Mouse (Mus musculus) MEL (cell line): Measurements from ENCODE around the gene Olfr550. TPM values are rescaled to one million over a fixed set of nuclear protein-coding genes. Genes with fewer than 3 reads are reported as not detected.
A peak's percentile ranks its signal among the peaks of the same experiment; 100 is the strongest.

Source experiments
- DNase-seq: peaks from one replicate; pipeline ENCODE4 v3.0.0; 2011; ENCODE audit warnings: low read depth, low spot score
- H3K27ac ChIP-seq: 2 replicates; pipeline ENCODE4 v1.5.1; 2012; ENCODE audit warnings: low read depth, mild to moderate bottlenecking, control low read depth, low read length, moderate library complexity; ENCODE audit not compliant: control insufficient read depth
- H3K27me3 ChIP-seq, 2 experiments: fragments of 150-350 bp in 1 of 2; sonication (generic) in 1 of 2; 2 replicates each; pipeline ENCODE4 v1.6.1; 2012; ENCODE audit warnings: low read length in 2 of 2, mild to moderate bottlenecking in 2 of 2, improper control_type of control experiment in 1 of 2, moderate library complexity in 1 of 2; ENCODE audit not compliant: insufficient read depth in 2 of 2, control insufficient read depth in 1 of 2
- H3K36me3 ChIP-seq, 2 experiments: 2 replicates each; pipeline ENCODE4 v1.6.1; 2012 to 2014; ENCODE audit warnings: low read length in 2 of 2, improper control_type of control experiment in 1 of 2, inconsistent platforms in 1 of 2, mild to moderate bottlenecking in 1 of 2; ENCODE audit not compliant: insufficient read depth in 2 of 2, control insufficient read depth in 1 of 2
- H3K4me1 ChIP-seq, 2 experiments: fragments of 150-350 bp in 1 of 2; sonication (generic) in 1 of 2; 2 replicates each; pipeline ENCODE4 v1.6.1; 2012; ENCODE audit warnings: low read length in 2 of 2, improper control_type of control experiment in 1 of 2, mild to moderate bottlenecking in 1 of 2; ENCODE audit not compliant: insufficient read depth in 2 of 2, control insufficient read depth in 1 of 2
- H3K4me3 ChIP-seq, 2 experiments: fragments of 150-350 bp in 1 of 2; sonication (generic) in 1 of 2; 2 replicates each; pipeline ENCODE4 v1.5.1; 2012; ENCODE audit warnings: low read depth in 2 of 2, low read length in 2 of 2, mild to moderate bottlenecking in 2 of 2, moderate library complexity in 2 of 2, control low read depth in 1 of 2, improper control_type of control experiment in 1 of 2; ENCODE audit not compliant: control insufficient read depth in 1 of 2, insufficient read depth in 1 of 2
- H3K79me2 ChIP-seq: 2 replicates; pipeline ENCODE4 v1.6.1; 2012; ENCODE audit warnings: mild to moderate bottlenecking, low read length, moderate library complexity; ENCODE audit not compliant: control insufficient read depth, poor library complexity, insufficient read depth
- H3K9ac ChIP-seq: 2 replicates; pipeline ENCODE4 v1.6.1; 2012; ENCODE audit warnings: low read depth, mild to moderate bottlenecking, control low read depth, low read length, moderate library complexity; ENCODE audit not compliant: control insufficient read depth, poor library complexity, severe bottlenecking
- H3K9me3 ChIP-seq: fragments of 150-350 bp; sonication (generic); replicated peaks from 2 replicates; pipeline ENCODE4 v1.6.1; 2012; ENCODE audit warnings: mild to moderate bottlenecking, low read length, improper control_type of control experiment, moderate library complexity; ENCODE audit not compliant: insufficient read depth
- BHLHE40 ChIP-seq: IDR thresholded peaks from 2 replicates; pipeline ENCODE4 v1.6.1; 2012; ENCODE audit warnings: low read depth, mild to moderate bottlenecking, inconsistent platforms, low read length, improper control_type of control experiment, borderline replicate concordance
- CHD1 ChIP-seq: IDR thresholded peaks from 2 replicates; pipeline ENCODE4 v1.6.1; 2012; ENCODE audit warnings: low read depth, mild to moderate bottlenecking, inconsistent platforms, low read length, improper control_type of control experiment
- CHD2 ChIP-seq: IDR thresholded peaks from 2 replicates; pipeline ENCODE4 v1.6.1; 2011; ENCODE audit warnings: low read length, improper control_type of control experiment
- CTCF ChIP-seq, 3 experiments: IDR thresholded peaks in 2 of 3; conservative IDR thresholded peaks in 1 of 3; 2 replicates each; pipeline ENCODE4 v1.5.1; 2011 to 2012; ENCODE audit warnings: low read length in 3 of 3, low read depth in 2 of 3, mild to moderate bottlenecking in 2 of 3, improper control_type of control experiment in 1 of 3, inconsistent platforms in 1 of 3, mixed read lengths in 1 of 3, moderate library complexity in 1 of 3; ENCODE audit not compliant: control insufficient read depth in 1 of 3, insufficient read depth in 1 of 3, poor library complexity in 1 of 3, severe bottlenecking in 1 of 3
- E2F4 ChIP-seq: IDR thresholded peaks from 2 replicates; pipeline ENCODE4 v1.6.1; 2011; ENCODE audit warnings: low read depth, low read length, improper control_type of control experiment, borderline replicate concordance
- ELF1 ChIP-seq: IDR thresholded peaks from 2 replicates; pipeline ENCODE4 v1.6.1; 2014; ENCODE audit warnings: low read depth, mild to moderate bottlenecking, inconsistent platforms, low read length, improper control_type of control experiment, moderate library complexity
- ETS1 ChIP-seq: IDR thresholded peaks from 2 replicates; pipeline ENCODE4 v1.6.1; 2012; ENCODE audit warnings: low read depth, mild to moderate bottlenecking, inconsistent platforms, low read length, improper control_type of control experiment, moderate library complexity
- GABPA ChIP-seq: IDR thresholded peaks from 2 replicates; pipeline ENCODE4 v1.6.1; 2012; ENCODE audit warnings: low read depth, mild to moderate bottlenecking, inconsistent platforms, low read length, improper control_type of control experiment, moderate library complexity
- GATA1 ChIP-seq: IDR thresholded peaks from 2 replicates; pipeline ENCODE4 v1.6.1; 2011; ENCODE audit warnings: low read depth, low read length, improper control_type of control experiment
- MAFK ChIP-seq: IDR thresholded peaks from 2 replicates; pipeline ENCODE4 v1.6.1; 2011; ENCODE audit warnings: low read depth, mild to moderate bottlenecking, low read length, improper control_type of control experiment, borderline replicate concordance
- MAX ChIP-seq: IDR thresholded peaks from 2 replicates; pipeline ENCODE4 v1.6.1; 2011; ENCODE audit warnings: low read length, improper control_type of control experiment
- MAZ ChIP-seq: IDR thresholded peaks from 2 replicates; pipeline ENCODE4 v1.6.1; 2012; ENCODE audit warnings: low read depth, mild to moderate bottlenecking, inconsistent platforms, low read length, improper control_type of control experiment
- MEF2A ChIP-seq: IDR thresholded peaks from 2 replicates; pipeline ENCODE4 v1.6.1; 2014; ENCODE audit warnings: low read depth, mild to moderate bottlenecking, inconsistent platforms, low read length, improper control_type of control experiment; ENCODE audit not compliant: poor library complexity, insufficient replicate concordance, severe bottlenecking; ENCODE audit errors: extremely low read depth
- MXI1 ChIP-seq: IDR thresholded peaks from 2 replicates; pipeline ENCODE4 v1.6.1; 2011; ENCODE audit warnings: mild to moderate bottlenecking, low read depth, low read length, improper control_type of control experiment
- MYB ChIP-seq: IDR thresholded peaks from 2 replicates; pipeline ENCODE4 v1.6.1; 2011; ENCODE audit warnings: mild to moderate bottlenecking, low read depth, low read length, improper control_type of control experiment
- NELFE ChIP-seq: IDR thresholded peaks from 2 replicates; pipeline ENCODE4 v1.6.1; 2011; ENCODE audit warnings: low read depth, low read length, improper control_type of control experiment
- NRF1 ChIP-seq: IDR thresholded peaks from 2 replicates; pipeline ENCODE4 v1.6.1; 2014; ENCODE audit warnings: low read depth, mild to moderate bottlenecking, inconsistent platforms, low read length, improper control_type of control experiment, moderate library complexity; ENCODE audit not compliant: poor library complexity, insufficient read depth, severe bottlenecking
- POLR2AphosphoS2 ChIP-seq: IDR thresholded peaks from 2 replicates; pipeline ENCODE4 v1.6.1; 2011; ENCODE audit warnings: low read length, improper control_type of control experiment
- POLR2AphosphoS5 ChIP-seq: IDR thresholded peaks from 2 replicates; pipeline ENCODE4 v1.6.1; 2012; ENCODE audit warnings: low read depth, borderline replicate concordance, mild to moderate bottlenecking, inconsistent platforms, low read length, moderate library complexity, mixed read lengths
- SMC3 ChIP-seq: IDR thresholded peaks from 2 replicates; pipeline ENCODE4 v1.6.1; 2011; ENCODE audit warnings: low read depth, low read length, improper control_type of control experiment
- TBP ChIP-seq: IDR thresholded peaks from 2 replicates; pipeline ENCODE4 v1.8.0; 2011; ENCODE audit warnings: low read depth, low read length, improper control_type of control experiment
- USF1 ChIP-seq: IDR thresholded peaks from 2 replicates; pipeline ENCODE4 v1.6.1; 2014; ENCODE audit warnings: low read depth, mild to moderate bottlenecking, inconsistent platforms, low read length, improper control_type of control experiment, moderate library complexity
- USF2 ChIP-seq, 2 experiments: IDR thresholded peaks; 2 replicates each; pipeline ENCODE4 v1.6.1; 2011 to 2012; ENCODE audit warnings: improper control_type of control experiment in 2 of 2, low read length in 2 of 2, borderline replicate concordance in 1 of 2, inconsistent platforms in 1 of 2, low read depth in 1 of 2, mild to moderate bottlenecking in 1 of 2; ENCODE audit not compliant: insufficient read depth in 1 of 2
- ZKSCAN1 ChIP-seq: IDR thresholded peaks from 2 replicates; pipeline ENCODE4 v1.6.1; 2012; ENCODE audit warnings: low read depth, mild to moderate bottlenecking, inconsistent platforms, low read length, improper control_type of control experiment, moderate library complexity
- ZMIZ1 ChIP-seq: IDR thresholded peaks from 2 replicates; pipeline ENCODE4 v1.6.1; 2012; ENCODE audit warnings: low read depth, mild to moderate bottlenecking, inconsistent platforms, low read length, improper control_type of control experiment, moderate library complexity
- ZNF384 ChIP-seq: IDR thresholded peaks from 2 replicates; pipeline ENCODE4 v1.6.1; 2012; ENCODE audit warnings: low read depth, mild to moderate bottlenecking, inconsistent platforms, low read length, improper control_type of control experiment
- polyA plus RNA-seq, 2 experiments: library from polyadenylated mRNA; stranded (reverse) in 1 of 2; unstranded in 1 of 2; fragments of >175 nt in 1 of 2; fragments of >200 nt in 1 of 2; gene quantifications; 2 replicates each; pipeline versions ENCODE4 v1.2.1 to v1.2.4; 2012; ENCODE audit warnings: low replicate concordance in 2 of 2, low read depth in 1 of 2; ENCODE audit not compliant: insufficient read length in 2 of 2, insufficient read depth in 1 of 2, missing spikeins in 1 of 2
- total RNA-seq: library from RNA; depleted of rRNA; stranded (reverse); fragments of 300-350 nt; gene quantifications from 2 replicates; pipeline ENCODE4 v1.2.3, GENCODE M21; 2012

Olfr550 gene
- total and polyA plus RNA-seq, 3 experiments, result not detected

- Histone ChIP-seq H3K4me3 (no peak overlapping the region), H3K36me3 (no peaks in the 10 kb centered on the region), H3K4me1 (no peaks in the 10 kb centered on the region), H3K27me3 (peaks cover 7 to 18% of the 10 kb centered on the region in 2 experiments), H3K27ac (no peak overlapping the region), H3K79me2 (no peaks in the 10 kb centered on the region), H3K9me3 (no peaks in the 10 kb centered on the region), H3K9ac (no peak overlapping the region)
- peak in 1 of 3 experiments; percentile 39; a peak in 2 of 6 replicates for TF ChIP-seq CTCF (IDR thresholded peaks at IDR 0.05 in 2 of 3, conservative IDR thresholded peaks at IDR 0.05 in 1 of 3; ENCODE audit: control insufficient read depth in 1 of 3, insufficient read depth in 1 of 3, low read depth in 2 of 3, low read length in 3 of 3, poor library complexity in 1 of 3, severe bottlenecking in 1 of 3)
- no peak for TF ChIP-seq GABPA
- no peak for TF ChIP-seq MYB
- peak; percentile 21; the same call in 1 of the 2 replicates for TF ChIP-seq SMC3
- 0 out of 2 replicates have a peak, but pooled peaks have one; percentile 28 for TF ChIP-seq ELF1
- no peak for TF ChIP-seq NELFE
- DNase-seq, result peak; percentile 41
Observed at GRCm38 (mm10) chr7:102541251-102541650, 30.0 kb upstream of the Olfr550 start.

DNA sequence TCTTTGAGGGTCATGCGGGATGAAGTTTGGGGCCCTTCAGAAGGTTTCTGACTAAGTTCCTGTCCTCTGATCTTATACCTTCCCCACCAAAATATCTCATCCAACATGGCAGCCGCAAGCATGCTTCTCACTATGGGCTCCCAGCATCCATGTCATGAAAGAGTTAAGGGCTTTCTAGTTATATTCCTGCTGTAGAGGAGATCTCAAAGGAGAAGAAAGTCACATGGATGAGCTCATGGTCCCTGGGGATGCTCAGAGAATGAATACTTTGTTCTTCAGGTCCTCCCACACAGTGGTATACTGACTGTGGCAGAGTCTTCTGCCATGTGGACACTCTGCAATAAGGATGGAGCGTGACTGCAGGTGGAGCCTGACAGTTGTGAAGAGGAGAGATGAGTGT is 21.7 kb upstream of the Olfr550 start, which contains the start of gene Olfr549:
TSS of gene Olfr549 (plus strand) at position 301 of the 400 bp plus-strand sequence.
- H3K9ac ChIP-seq, result no peak within 1 kb of the TSS
- no peaks in the 10 kb centered on the region for H3K9me3 ChIP-seq
- H3K27me3 ChIP-seq, result peaks cover 4 to 9% of the 10 kb centered on the region in 2 experiments; a peak in 2 of 4 replicates
- DNase-seq, result no peak
- no peak within 1 kb of the TSS for H3K4me3 ChIP-seq
- H3K27ac ChIP-seq, result no peak within 1 kb of the TSS
- H3K4me1 ChIP-seq, result no peaks in the 10 kb centered on the region
- TF ChIP-seq ZNF384 (no peak), ZMIZ1 (no peak), CHD1 (no peak), CHD2 (no peak), MAX (no peak), ETS1 (no peak), ZKSCAN1 (no peak), GATA1 (no peak)
- no peaks in the 10 kb centered on the region for H3K36me3 ChIP-seq
- H3K79me2 ChIP-seq, result no peaks in the 10 kb centered on the region

- H3K36me3 ChIP-seq, result no peaks in the 10 kb centered on the region
- H3K4me3 ChIP-seq, result no peak overlapping the region
- DNase-seq, result no peak
- no peaks in the 10 kb centered on the region for H3K9me3 ChIP-seq
- no peaks in the 10 kb centered on the region for H3K79me2 ChIP-seq
- H3K27ac ChIP-seq, result no peak overlapping the region
- H3K27me3 ChIP-seq, result no peaks in the 10 kb centered on the region; a peak in 2 of 4 replicates
- no peak overlapping the region for H3K9ac ChIP-seq
- H3K4me1 ChIP-seq, result no peaks in the 10 kb centered on the region
- no peak for TF ChIP-seq E2F4
- TF ChIP-seq MEF2A, result no peak
- TF ChIP-seq BHLHE40, result no peak
- no peak for TF ChIP-seq NRF1
- TF ChIP-seq POLR2AphosphoS2, result no peak
- TF ChIP-seq TBP, result no peak
- no peak for TF ChIP-seq USF2 (IDR thresholded peaks at IDR 0.05; ENCODE audit: borderline replicate concordance in 1 of 2, insufficient read depth in 1 of 2, low read depth in 1 of 2, low read length in 2 of 2)
- no peak for TF ChIP-seq ZKSCAN1
- TF ChIP-seq MAFK, result no peak
- TF ChIP-seq MAZ, result no peak
- TF ChIP-seq MYB, result no peak
- no peak for TF ChIP-seq NELFE
- TF ChIP-seq POLR2AphosphoS5, result no peak
- TF ChIP-seq MXI1, result no peak
- TF ChIP-seq MAX, result no peak
- TF ChIP-seq USF1, result no peak
Observed at GRCm38 (mm10) chr7:102553279-102553678, 18.0 kb upstream of the Olfr550 start.
